Mouse (Mus musculus) testis, adult 10 weeks (tissue): ENCODE results near the gene Mocs2. TPM values are rescaled to one million over a fixed set of nuclear protein-coding genes. Genes with fewer than 3 reads are reported as not detected.

Experiments used
- polyA plus RNA-seq: library from polyadenylated mRNA; stranded (reverse); fragments of 350-450 nt; fragmentation: Illumina TruSeq; extraction: RNeasy Lipid Tissue Mini Kit (QIAGEN cat#74804); gene quantifications from one replicate; pipeline ENCODE4 v1.2.3, GENCODE M21; 2014; ENCODE audit warnings: low read depth, low replicate concordance

Gene Mocs2
- polyA plus RNA-seq: 20.6 TPM

GRCm38 (mm10) chr13:114817751-114818360, at the start of gene Mocs2:
Gene Mocs2 (plus strand): TSS chr13:114818236.

Other genes starting within 250 kb of the Mocs2 start
- gene Itga2, start 113.9 kb downstream of the Mocs2 start, polyA plus RNA-seq: 1.9 TPM